Mouse (Mus musculus): ENCODE results near the gene Esrrg. TPM values are rescaled to one million over a fixed set of nuclear protein-coding genes. Genes with fewer than 3 reads are reported as not detected.

Esrrg gene
- polyA plus RNA-seq, 1 experiment from 2014 or later = 1.0 TPM

DNA sequence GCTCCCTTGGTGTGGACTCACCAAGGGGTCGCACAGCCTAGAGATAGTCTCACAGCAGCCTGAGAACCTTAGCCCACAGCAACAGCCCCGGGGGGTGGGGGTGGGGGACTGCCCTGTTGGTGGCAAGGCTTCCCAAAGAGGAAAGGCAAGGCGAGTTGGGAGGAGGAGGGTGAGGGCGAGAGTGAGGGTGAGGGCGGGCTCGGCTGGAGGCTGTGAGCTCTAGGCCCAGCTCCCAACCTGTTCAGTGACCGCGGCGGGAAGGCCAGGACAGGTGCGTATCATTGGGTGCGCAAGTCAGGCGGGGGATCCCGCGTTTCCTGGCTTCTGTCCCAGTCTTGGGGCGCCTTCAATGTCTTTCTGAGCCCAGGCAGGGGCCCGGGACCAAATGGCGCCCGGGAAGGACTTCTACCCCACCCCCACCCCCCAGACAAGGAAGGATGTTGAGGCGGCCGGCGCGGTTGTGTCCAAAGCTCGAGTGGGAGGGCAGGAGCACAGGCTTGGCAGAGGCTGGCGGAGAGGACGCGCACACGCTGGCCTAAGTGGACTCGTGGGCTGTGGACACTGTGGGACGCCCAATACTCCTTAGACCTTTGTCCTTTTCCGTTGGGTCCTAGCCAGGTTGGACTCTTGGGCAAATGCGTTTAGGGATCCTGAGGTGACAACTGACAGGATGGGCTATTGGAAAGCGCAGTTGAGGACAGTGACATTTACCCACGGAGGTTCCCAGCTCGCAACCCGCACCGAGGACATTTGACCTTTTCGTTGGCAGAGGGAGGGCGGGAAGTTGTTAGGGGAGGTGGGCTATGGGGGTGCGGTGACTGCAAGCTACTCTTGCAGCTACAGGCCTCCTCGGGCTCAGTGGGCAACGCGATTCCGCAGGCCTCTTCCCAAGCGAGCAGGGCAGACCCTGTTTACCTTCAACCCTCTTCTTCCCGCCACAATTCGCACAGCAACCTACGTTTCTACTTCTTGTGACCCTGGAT lies 1.2 kb upstream of the Esrrg start:
- Histone ChIP-seq H3K4me3 (ENCODE audit: low read length) (peak overlapping the region; percentile 8; the same call in 1 of the 2 replicates), H3K4me2 (ENCODE audit: low read depth, low read length) (peak overlapping the region; percentile 19; the same call in 1 of the 2 replicates), H3K4me1 (replicated peaks; ENCODE audit: control insufficient read depth, insufficient read depth, low read length) (peaks cover 28% of the 10 kb centered on the region), H3K27me3 (ENCODE audit: control insufficient read depth, insufficient read depth, low read depth, low read length) (peaks cover 77% of the 10 kb centered on the region), H3K9ac (ENCODE audit: low read length) (no peak overlapping the region), H3K27ac (ENCODE audit: low read length) (no peak overlapping the region), H3K36me3 (ENCODE audit: control insufficient read depth, insufficient read depth, low read length) (no peaks in the 10 kb centered on the region), H3K9me3 (ENCODE audit: control insufficient read depth, low read length) (no peaks in the 10 kb centered on the region)
- WGBS = 3% methylated on average over 47 of the region's 47 CpGs
- ATAC-seq (ENCODE audit: low read depth) = no peak

DNA sequence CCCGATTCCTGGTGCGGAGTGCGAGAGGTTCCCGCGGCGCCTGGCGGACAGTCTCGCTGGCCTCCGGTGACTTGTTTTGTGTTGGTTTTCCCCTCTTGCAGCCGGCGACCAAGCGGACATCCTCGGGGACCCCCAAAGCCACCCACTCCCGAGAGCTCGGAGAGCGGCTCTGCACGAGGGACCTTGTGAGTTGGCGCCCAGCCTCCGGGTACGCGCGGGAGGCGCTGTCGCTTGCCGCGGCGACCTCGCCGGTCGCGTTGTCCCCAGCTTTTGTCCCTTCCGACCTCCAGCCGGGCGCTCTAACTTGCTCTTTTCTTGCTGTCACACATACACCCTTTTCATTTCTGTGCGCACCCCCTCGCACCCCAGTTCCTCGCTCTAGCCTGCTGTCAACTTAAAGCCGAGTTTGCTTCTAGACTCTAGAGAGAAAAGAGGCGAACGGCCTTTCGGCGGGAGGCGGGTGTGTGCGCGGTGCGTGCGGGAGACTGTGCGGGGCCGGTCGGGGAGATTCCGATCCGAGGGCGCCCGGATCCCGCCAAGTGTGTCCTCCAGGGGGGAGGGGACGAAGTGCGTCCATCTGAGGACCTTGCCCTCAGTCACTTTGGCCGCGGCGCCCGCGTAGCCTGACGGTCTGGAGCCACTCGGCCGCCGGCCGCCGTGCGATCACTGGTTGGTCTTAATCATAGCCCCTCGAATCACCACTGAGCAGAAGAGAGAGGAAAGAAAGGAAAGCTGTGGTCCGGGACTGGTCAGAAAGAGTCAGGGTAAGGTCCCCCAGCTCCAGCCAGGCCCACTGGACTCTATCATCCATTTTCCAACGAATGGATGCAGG lies 646 bp downstream of the Esrrg start:
- Histone ChIP-seq H3K4me3 (ENCODE audit: low read length) (peak overlapping the region; percentile 59), H3K27me3 (ENCODE audit: control insufficient read depth, insufficient read depth, low read depth, low read length) (peaks cover 64% of the 10 kb centered on the region), H3K9me3 (ENCODE audit: control insufficient read depth, low read length) (no peaks in the 10 kb centered on the region), H3K27ac (ENCODE audit: low read length) (no peak overlapping the region), H3K9ac (ENCODE audit: low read length) (peak overlapping the region; percentile 62), H3K36me3 (ENCODE audit: control insufficient read depth, insufficient read depth, low read length) (no peaks in the 10 kb centered on the region), H3K4me1 (replicated peaks; ENCODE audit: control insufficient read depth, insufficient read depth, low read length) (peaks cover 25% of the 10 kb centered on the region), H3K4me2 (ENCODE audit: low read depth, low read length) (peak overlapping the region; percentile 97)
- ATAC-seq (ENCODE audit: low read depth) = peak; percentile 41
- WGBS = under 1% methylated on average over 72 of the region's 72 CpGs

DNA sequence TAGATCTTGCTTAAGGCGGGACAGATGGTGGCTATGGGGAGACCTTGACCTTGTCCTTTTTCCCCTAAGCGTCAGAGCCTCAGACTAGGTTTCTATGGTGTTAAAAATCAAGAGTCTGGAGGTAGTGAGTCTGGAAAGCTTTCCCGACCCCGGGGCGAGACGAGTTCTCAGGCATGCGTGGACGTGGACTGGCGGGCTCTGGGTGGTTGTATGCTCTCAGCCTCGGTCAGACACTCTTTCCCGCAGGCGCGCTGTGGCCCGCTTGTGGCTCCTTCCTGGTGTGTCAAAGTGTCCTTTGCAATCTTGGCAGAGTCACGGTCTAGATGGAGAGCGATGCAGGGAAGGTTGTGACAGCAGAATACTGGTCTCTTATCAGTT lies 1.3 kb downstream of the Esrrg start:
- Histone ChIP-seq H3K4me2 (ENCODE audit: low read depth, low read length) (peak overlapping the region; percentile 97), H3K27me3 (ENCODE audit: control insufficient read depth, insufficient read depth, low read depth, low read length) (peaks cover 58% of the 10 kb centered on the region), H3K27ac (ENCODE audit: low read length) (no peak overlapping the region), H3K4me3 (ENCODE audit: low read length) (peak overlapping the region; percentile 59), H3K9me3 (ENCODE audit: control insufficient read depth, low read length) (no peaks in the 10 kb centered on the region), H3K36me3 (ENCODE audit: control insufficient read depth, insufficient read depth, low read length) (no peaks in the 10 kb centered on the region), H3K9ac (ENCODE audit: low read length) (no peak overlapping the region), H3K4me1 (replicated peaks; ENCODE audit: control insufficient read depth, insufficient read depth, low read length) (peaks cover 25% of the 10 kb centered on the region)
- WGBS = 2% methylated on average over 16 of the region's 16 CpGs
- no peak for ATAC-seq (ENCODE audit: low read depth)

DNA sequence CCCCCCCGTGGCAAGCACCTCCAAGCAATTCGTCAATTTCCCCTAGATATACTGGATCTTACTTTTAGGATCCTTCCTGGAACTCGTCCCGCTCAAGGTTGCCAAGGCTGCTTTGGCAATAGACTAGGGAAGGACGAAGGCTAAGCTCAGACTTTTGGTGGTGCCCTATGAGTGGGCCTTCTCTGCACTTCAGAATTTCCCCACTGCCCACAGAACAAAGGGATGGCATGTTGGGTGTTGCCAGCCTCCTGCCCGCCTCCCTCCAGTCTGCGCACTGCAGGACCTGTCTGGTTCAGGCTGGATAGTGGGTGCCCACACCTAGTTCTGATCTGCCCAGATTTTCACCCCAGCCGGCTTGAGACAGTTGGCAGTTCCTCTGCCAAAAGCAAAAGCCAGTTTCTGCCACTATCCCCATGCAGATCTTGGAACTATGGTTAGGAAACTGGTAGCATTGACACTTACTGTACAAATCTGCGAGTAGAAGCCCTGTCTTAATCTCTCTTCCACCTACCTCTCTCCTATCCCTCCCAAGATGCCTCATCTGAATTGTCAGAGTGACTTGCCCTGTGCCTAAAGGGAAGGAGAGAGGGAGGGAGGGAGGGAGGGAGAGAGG lies 1.9 kb downstream of the Esrrg start:
- H3K4me3 ChIP-seq (ENCODE audit: low read length) = no peak overlapping the region; the same call in 1 of the 2 replicates
- no peaks in the 10 kb centered on the region for H3K36me3 ChIP-seq (ENCODE audit: control insufficient read depth, insufficient read depth, low read length)
- H3K27me3 ChIP-seq (ENCODE audit: control insufficient read depth, insufficient read depth, low read depth, low read length) = peaks cover 52% of the 10 kb centered on the region
- no peaks in the 10 kb centered on the region for H3K9me3 ChIP-seq (ENCODE audit: control insufficient read depth, low read length)
- no peak overlapping the region for H3K9ac ChIP-seq (ENCODE audit: low read length)
- no peak overlapping the region; the same call in 1 of the 2 replicates for H3K4me2 ChIP-seq (ENCODE audit: low read depth, low read length)
- H3K4me1 ChIP-seq (replicated peaks; ENCODE audit: control insufficient read depth, insufficient read depth, low read length) = peaks cover 21% of the 10 kb centered on the region
- H3K27ac ChIP-seq (ENCODE audit: low read length) = no peak overlapping the region
- 58% methylated on average over 8 of the region's 9 CpGs for WGBS
- ATAC-seq (ENCODE audit: low read depth) = no peak

DNA sequence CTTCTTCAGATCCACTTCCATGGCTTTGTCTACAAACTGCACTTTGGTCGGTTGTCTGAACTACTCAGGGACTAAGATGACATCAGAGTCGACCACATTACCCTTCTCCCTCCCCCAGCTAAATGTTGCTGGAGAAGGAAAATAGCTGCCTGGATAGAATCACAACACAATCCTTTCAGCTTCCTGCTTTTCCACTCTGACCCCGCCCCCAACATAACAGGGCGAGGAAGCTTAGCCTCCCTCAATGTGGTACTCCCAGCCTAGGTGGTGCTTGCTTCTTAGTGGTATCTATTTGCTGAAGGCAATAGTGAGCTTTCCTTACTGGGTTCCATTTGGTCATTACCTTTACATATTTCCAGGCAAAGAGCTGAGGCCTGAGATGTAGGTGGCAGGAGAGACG lies 3.3 kb downstream of the Esrrg start:
- no peak overlapping the region for H3K27ac ChIP-seq (ENCODE audit: low read length)
- H3K4me2 ChIP-seq (ENCODE audit: low read depth, low read length) = no peak overlapping the region
- no peak overlapping the region for H3K4me3 ChIP-seq (ENCODE audit: low read length)
- no peak overlapping the region for H3K9ac ChIP-seq (ENCODE audit: low read length)
- H3K36me3 ChIP-seq (ENCODE audit: control insufficient read depth, insufficient read depth, low read length) = no peaks in the 10 kb centered on the region
- peaks cover 37% of the 10 kb centered on the region for H3K27me3 ChIP-seq (ENCODE audit: control insufficient read depth, insufficient read depth, low read depth, low read length)
- H3K9me3 ChIP-seq (ENCODE audit: control insufficient read depth, low read length) = no peaks in the 10 kb centered on the region
- peaks cover 21% of the 10 kb centered on the region for H3K4me1 ChIP-seq (replicated peaks; ENCODE audit: control insufficient read depth, insufficient read depth, low read length)
- ATAC-seq (ENCODE audit: low read depth) = no peak
- 45% methylated on average over 5 of the region's 5 CpGs for WGBS

DNA sequence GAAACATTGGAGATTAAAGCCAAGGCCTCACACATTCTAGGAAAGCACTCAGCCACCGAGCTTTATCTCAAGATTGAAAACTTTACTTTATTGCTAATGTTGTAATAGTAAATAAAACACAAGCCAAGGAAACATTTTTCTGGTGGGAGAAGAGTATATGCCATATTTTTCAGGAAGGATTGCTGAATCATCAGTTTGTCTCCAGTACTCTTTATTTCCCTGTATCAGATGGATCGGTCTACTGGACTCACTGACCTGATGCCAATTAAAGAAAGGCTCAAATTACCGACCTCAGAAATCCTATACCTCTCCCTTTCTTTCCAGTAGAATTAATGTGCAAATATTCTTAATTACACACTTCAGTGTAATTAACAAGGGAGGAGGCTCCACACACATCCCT lies 4.7 kb downstream of the Esrrg start:
- WGBS = 46% methylated on average over 3 of the region's 3 CpGs
- Histone ChIP-seq H3K4me2 (ENCODE audit: low read depth, low read length) (no peak overlapping the region), H3K36me3 (ENCODE audit: control insufficient read depth, insufficient read depth, low read length) (no peaks in the 10 kb centered on the region), H3K27ac (ENCODE audit: low read length) (no peak overlapping the region), H3K4me1 (replicated peaks; ENCODE audit: control insufficient read depth, insufficient read depth, low read length) (peaks cover 13% of the 10 kb centered on the region), H3K9me3 (ENCODE audit: control insufficient read depth, low read length) (no peaks in the 10 kb centered on the region), H3K9ac (ENCODE audit: low read length) (no peak overlapping the region), H3K27me3 (ENCODE audit: control insufficient read depth, insufficient read depth, low read depth, low read length) (peaks cover 24% of the 10 kb centered on the region), H3K4me3 (ENCODE audit: low read length) (no peak overlapping the region)
- ATAC-seq (ENCODE audit: low read depth) = no peak

DNA sequence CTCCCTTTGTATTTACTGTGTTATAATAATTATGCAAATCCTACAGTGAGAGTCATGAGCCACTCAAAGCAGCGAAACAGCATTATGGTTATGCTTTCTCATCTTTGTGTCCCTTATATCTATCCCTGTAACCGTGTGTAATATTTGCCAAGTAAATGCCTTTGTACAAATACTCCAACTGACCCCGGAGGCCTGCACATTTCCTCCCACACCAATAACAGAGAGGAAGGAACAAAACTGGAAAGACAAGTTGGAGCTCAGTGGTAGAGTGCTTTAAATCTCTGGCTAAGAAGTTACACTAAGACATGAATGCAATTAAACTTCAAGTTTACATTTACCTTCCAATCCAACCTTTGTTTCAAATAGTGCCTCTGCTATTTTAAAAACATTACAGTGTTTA lies 15.4 kb downstream of the Esrrg start:
- Histone ChIP-seq H3K9me3 (ENCODE audit: control insufficient read depth, low read length) (no peaks in the 10 kb centered on the region), H3K4me3 (ENCODE audit: low read length) (no peak overlapping the region), H3K4me2 (ENCODE audit: low read depth, low read length) (no peak overlapping the region), H3K4me1 (replicated peaks; ENCODE audit: control insufficient read depth, insufficient read depth, low read length) (no peaks in the 10 kb centered on the region), H3K36me3 (ENCODE audit: control insufficient read depth, insufficient read depth, low read length) (no peaks in the 10 kb centered on the region), H3K9ac (ENCODE audit: low read length) (no peak overlapping the region), H3K27me3 (ENCODE audit: control insufficient read depth, insufficient read depth, low read depth, low read length) (no peaks in the 10 kb centered on the region), H3K27ac (ENCODE audit: low read length) (peak overlapping the region; percentile 47; the same call in 1 of the 2 replicates)
- ATAC-seq (ENCODE audit: low read depth) = peak; percentile 49; the same call in 1 of the 2 replicates
- 33% methylated on average over 3 of the region's 3 CpGs for WGBS

DNA sequence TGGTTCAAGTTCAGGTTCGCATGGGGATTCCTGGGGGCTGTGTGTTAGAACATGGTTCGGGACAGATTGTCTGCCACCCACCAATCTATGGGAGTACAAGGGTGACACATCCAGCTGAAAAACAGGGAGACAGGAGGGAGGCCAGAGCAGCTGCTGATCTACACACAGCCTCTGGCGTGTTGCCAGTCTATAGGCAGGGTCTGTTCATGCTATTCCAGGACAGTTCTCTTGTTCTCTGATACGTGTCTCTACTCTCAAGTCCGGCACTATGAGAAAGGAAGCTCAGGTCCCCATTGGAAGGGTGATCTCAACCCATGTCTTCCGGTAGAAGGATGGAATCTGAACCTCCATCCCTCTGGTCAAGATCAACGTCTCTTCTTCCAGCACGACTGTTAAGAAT lies 21.8 kb downstream of the Esrrg start:
- Histone ChIP-seq H3K4me2 (ENCODE audit: low read depth, low read length) (no peak overlapping the region), H3K27me3 (ENCODE audit: control insufficient read depth, insufficient read depth, low read depth, low read length) (no peaks in the 10 kb centered on the region), H3K4me3 (ENCODE audit: low read length) (no peak overlapping the region), H3K36me3 (ENCODE audit: control insufficient read depth, insufficient read depth, low read length) (no peaks in the 10 kb centered on the region), H3K4me1 (replicated peaks; ENCODE audit: control insufficient read depth, insufficient read depth, low read length) (no peaks in the 10 kb centered on the region), H3K9ac (ENCODE audit: low read length) (no peak overlapping the region), H3K9me3 (ENCODE audit: control insufficient read depth, low read length) (no peaks in the 10 kb centered on the region), H3K27ac (ENCODE audit: low read length) (no peak overlapping the region)
- 70% methylated on average over 8 of the region's 8 CpGs for WGBS
- ATAC-seq (ENCODE audit: low read depth) = no peak

DNA sequence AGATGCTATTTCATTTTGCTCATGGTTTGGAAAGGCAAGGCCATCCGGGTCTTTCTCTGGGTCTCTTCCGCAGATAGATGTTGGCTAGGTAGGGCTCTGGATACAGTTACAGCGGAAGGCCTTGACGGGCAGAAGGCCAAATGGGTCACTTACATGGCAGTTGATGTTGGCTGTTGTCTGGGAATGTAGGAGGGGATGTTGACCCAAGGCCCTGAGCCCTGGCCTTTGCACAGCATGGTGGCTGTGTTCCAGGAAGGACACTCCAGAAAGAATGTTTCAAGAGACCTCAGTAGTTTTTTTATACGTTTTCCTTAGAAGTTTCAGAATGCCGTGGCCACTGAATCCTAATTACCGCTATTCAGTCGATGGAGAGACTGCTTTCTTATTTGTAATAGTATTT lies 22.9 kb downstream of the Esrrg start:
- WGBS = 81% methylated on average over 8 of the region's 8 CpGs
- Histone ChIP-seq H3K9ac (ENCODE audit: low read length) (no peak overlapping the region), H3K27ac (ENCODE audit: low read length) (no peak overlapping the region), H3K36me3 (ENCODE audit: control insufficient read depth, insufficient read depth, low read length) (no peaks in the 10 kb centered on the region), H3K27me3 (ENCODE audit: control insufficient read depth, insufficient read depth, low read depth, low read length) (no peaks in the 10 kb centered on the region), H3K4me2 (ENCODE audit: low read depth, low read length) (no peak overlapping the region), H3K9me3 (ENCODE audit: control insufficient read depth, low read length) (no peaks in the 10 kb centered on the region), H3K4me1 (replicated peaks; ENCODE audit: control insufficient read depth, insufficient read depth, low read length) (no peaks in the 10 kb centered on the region), H3K4me3 (ENCODE audit: low read length) (no peak overlapping the region)
- ATAC-seq (ENCODE audit: low read depth) = no peak
